Mouse (Mus musculus) bone marrow macrophage, adult 2 months (primary cell): Measurements from ENCODE around the gene Tln2.

Experiments
- CTCF ChIP-seq: IDR thresholded peaks from 2 replicates; pipeline ENCODE4 v1.5.1; 2012; ENCODE audit warnings: low read depth, mild to moderate bottlenecking, low read length, moderate library complexity
- POLR2A ChIP-seq: IDR thresholded peaks from 2 replicates; pipeline ENCODE4 v1.6.1; 2012; ENCODE audit warnings: mild to moderate bottlenecking, low read depth, low read length, borderline replicate concordance

- TF ChIP-seq CTCF (no peak), POLR2A (no peak)
These were observed 72.9 kb downstream of the Tln2 start for GRCm38 (mm10) chr9:67486621-67487020.
